Mouse (Mus musculus) lung, postnatal 0 days (tissue): ENCODE data around the gene Nnat.

ENCODE experiments used
- CTCF ChIP-seq: IDR thresholded peaks from 2 replicates; pipeline ENCODE4 v1.5.1; 2016; ENCODE audit warnings: antibody characterized with exemption, mild to moderate bottlenecking
- EP300 ChIP-seq: IDR thresholded peaks from 2 replicates; pipeline ENCODE4 v1.6.1; 2016; ENCODE audit warnings: antibody characterized with exemption, mild to moderate bottlenecking, control low read depth

DNA sequence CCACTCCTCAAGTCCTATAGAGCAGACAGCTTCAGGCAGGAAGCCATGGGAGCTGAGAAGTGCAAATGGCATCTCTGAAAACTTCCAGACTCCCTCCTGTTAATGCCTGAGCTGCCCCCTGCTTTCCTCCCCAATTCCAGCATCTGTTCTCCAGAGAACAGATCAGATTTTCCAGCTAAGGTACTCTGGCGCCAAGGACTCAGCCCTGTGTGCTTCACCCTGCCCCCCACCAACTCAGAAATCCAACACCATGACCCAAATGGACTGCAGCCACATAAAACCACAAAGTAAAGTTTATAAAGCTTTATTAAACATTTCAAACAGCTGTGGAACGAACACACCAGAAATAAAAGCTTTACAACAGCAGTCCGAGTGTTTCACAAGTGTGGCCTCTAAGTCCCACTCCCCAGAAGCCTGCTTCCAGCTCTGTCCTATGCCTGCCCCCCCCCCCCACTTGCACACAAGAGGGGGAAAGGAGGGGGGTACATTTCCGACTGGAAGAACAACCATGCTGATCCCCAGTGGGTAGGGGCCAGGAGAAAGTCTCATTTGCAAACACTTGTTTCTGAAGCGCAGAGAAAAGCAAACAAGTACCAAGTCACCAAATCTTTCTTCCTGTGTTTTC is 3.7 kb upstream of the Nnat start:
- TF ChIP-seq EP300 = no peak
- TF ChIP-seq CTCF = no peak
